Mouse (Mus musculus) liver, embryonic 13.5 days (tissue): ENCODE data around the gene Fam205c. TPM values are rescaled to one million over a fixed set of nuclear protein-coding genes. Genes with fewer than 3 reads are reported as not detected.
"Not testable (repeated sequence)": the region's sequence is repeated elsewhere in the genome, so short reads cannot be mapped to it uniquely, and the experiment has no call there.

ENCODE experiments used
- ATAC-seq: fragments of 200-750 bp; cut with Nextera tagmentation; 2 replicates; pipeline ENCODE4 v1.8.0; 2017; ENCODE audit warnings: low read depth, mild to moderate bottlenecking, moderate number of reproducible peaks, moderate library complexity
- DNase-seq: peaks from one replicate; pipeline ENCODE4 v3.0.0; 2022
- H3K27ac ChIP-seq: fragments of 300-500 bp; sonication (generic); 2 replicates; pipeline ENCODE4 v1.5.1; 2015; ENCODE audit warnings: moderate library complexity, mild to moderate bottlenecking, inconsistent platforms
- H3K27me3 ChIP-seq: fragments of 300-500 bp; sonication (generic); 2 replicates; pipeline ENCODE4 v1.6.1; 2015; ENCODE audit warnings: mild to moderate bottlenecking, inconsistent platforms
- H3K36me3 ChIP-seq: fragments of 300-500 bp; sonication (generic); 2 replicates; pipeline ENCODE4 v1.6.1; 2015; ENCODE audit warnings: mild to moderate bottlenecking, inconsistent platforms
- H3K4me1 ChIP-seq: fragments of 300-500 bp; sonication (generic); replicated peaks from 2 replicates; pipeline ENCODE4 v1.6.1; 2015; ENCODE audit warnings: inconsistent platforms
- H3K4me2 ChIP-seq: fragments of 300-500 bp; sonication (generic); 2 replicates; pipeline ENCODE4 v1.6.1; 2015; ENCODE audit warnings: inconsistent platforms, mild to moderate bottlenecking, moderate library complexity
- H3K4me3 ChIP-seq: fragments of 300-500 bp; sonication (generic); replicated peaks from 2 replicates; pipeline ENCODE4 v1.5.1; 2015; ENCODE audit warnings: mild to moderate bottlenecking, inconsistent platforms
- H3K9ac ChIP-seq: fragments of 300-500 bp; sonication (generic); 2 replicates; pipeline ENCODE4 v1.6.1; 2015; ENCODE audit warnings: mild to moderate bottlenecking, inconsistent platforms
- H3K9me3 ChIP-seq: fragments of 300-500 bp; sonication (generic); replicated peaks from 2 replicates; pipeline ENCODE4 v1.6.1; 2016; ENCODE audit warnings: inconsistent platforms
- WGBS: fragments of 180-500 bp; shearing (Covaris S2); methylation state at CpG from one replicate; pipeline ENCODE4 v1.1.7; 2015; ENCODE audit not compliant: insufficient replicate concordance; 5-methylcytosine and 5-hydroxymethylcytosine counted together
- polyA plus RNA-seq: library from polyadenylated mRNA; unstranded; fragments of >200 nt; fragmentation: Nextera tagmentation; extraction: Ambion mirVana; gene quantifications from 2 replicates; pipeline ENCODE4 v1.2.1, GENCODE M21; 2015

The Fam205c gene
- polyA plus RNA-seq, 1 experiment from 2014 or later: 0.28 TPM

DNA sequence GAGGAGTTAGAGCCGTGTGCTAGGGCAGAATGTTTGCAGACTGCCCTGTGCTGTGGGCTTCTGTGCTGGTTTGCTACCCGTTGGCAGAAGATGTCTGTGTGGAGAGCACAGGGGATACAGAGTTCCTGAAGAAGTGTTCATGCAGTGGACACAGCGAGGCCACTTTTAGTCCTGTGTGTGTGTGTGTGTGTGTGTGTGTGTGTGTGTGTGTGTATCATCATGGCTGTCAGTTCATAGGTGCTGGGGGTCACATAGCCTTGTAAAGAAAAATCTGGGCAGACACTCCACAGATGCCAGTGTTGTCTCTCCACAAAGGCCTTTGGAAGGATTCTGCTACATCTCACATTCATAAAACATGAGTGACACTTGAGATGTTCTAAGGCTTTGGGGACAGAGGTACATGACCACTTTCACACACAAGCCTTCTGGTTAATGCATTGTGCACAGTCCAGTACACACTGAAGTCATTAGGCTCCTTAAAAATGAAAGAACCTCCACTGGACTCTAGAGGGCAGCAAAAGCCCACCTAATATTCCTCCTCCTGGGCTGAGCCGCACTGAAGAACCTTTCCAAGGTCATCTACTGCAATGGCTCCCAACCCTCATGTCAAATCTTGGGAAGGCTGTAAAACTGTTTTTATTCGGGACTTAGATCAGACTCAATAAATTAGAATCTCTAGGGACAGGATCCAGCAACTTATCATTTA lies 2.7 kb upstream of the Fam205c start:
- no peak overlapping the region for H3K4me3 ChIP-seq
- peak; percentile 45 for ATAC-seq
- H3K36me3 ChIP-seq: no peaks in the 10 kb centered on the region
- peak overlapping the region; percentile 79; the same call in 1 of the 2 replicates for H3K27ac ChIP-seq
- peak; percentile 65 for DNase-seq
- peaks cover 54% of the 10 kb centered on the region for H3K4me1 ChIP-seq
- H3K9me3 ChIP-seq: no peaks in the 10 kb centered on the region
- peaks cover 3% of the 10 kb centered on the region for H3K27me3 ChIP-seq
- 26% methylated on average over 5 of the region's 5 CpGs for WGBS
- H3K9ac ChIP-seq: no peak overlapping the region
- H3K4me2 ChIP-seq: no peak overlapping the region

DNA sequence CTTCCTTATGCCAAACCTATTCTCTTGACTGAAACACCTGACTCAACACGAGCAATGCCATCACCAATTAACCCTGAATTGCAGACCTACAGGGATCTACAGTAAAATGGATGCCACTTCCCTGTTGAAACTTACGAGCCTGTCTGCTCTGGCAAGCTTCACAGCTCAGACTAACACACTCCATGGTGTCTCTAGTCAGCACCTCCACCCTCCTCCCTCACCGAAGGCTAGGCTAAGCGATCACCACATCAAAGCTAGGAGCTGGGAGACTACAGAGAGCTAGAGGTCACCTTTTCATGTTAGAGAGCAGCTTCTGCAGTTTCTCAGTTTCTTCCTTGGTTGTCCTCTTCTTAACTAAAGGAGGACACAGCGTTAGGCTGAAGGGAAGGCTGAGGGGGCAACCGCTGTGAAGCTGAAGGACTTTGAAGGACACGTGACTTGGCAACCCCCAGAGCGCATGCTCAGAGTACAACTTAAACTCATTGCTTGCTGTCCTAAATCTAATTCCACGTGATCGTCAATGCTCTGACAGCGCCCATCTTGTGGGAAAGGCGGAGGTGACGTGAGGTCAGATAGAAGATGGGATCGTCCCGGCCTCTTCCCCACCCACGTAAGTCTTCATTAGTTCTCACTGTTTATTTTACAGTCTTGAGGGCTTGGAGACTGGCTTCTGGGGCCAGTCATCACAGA lies 1.1 kb downstream of the Fam205c start:
- Histone ChIP-seq H3K27me3 (peaks cover 3% of the 10 kb centered on the region), H3K9ac (peak overlapping the region; percentile 16; the same call in 1 of the 2 replicates), H3K36me3 (no peaks in the 10 kb centered on the region), H3K9me3 (no peaks in the 10 kb centered on the region), H3K4me1 (peaks cover 59% of the 10 kb centered on the region), H3K4me3 (no peak overlapping the region), H3K4me2 (no peak overlapping the region), H3K27ac (0 out of 2 replicates have a peak overlapping the region, but pooled peaks have one; percentile 6)
- no peak for ATAC-seq
- no peak for DNase-seq
- WGBS: 75% methylated on average over 16 of the region's 16 CpGs

DNA sequence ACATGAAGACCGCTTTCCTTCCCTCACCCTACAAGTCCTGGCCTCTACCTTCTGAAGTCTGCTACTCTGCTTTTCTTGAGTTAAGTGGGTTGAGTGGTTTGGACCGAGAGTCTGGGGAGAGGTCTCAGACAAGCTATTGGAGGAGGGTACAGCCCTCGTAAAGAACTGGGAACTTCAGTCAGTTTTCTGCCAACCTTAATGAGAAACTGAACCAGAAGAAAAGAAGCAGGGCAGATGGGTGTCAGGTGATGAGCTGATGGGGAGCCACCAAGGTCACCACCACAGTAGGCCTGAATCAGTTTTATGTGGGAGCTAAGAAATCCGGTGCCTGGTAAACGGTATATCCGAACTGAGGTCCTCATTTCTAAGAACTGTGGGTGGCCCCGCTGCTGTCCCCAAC lies 1.9 kb downstream of the Fam205c start:
- DNase-seq: no peak
- 86% methylated on average over 7 of the region's 7 CpGs for whole genome bisulfite sequencing
- H3K27ac ChIP-seq: no peak overlapping the region; the same call in 1 of the 2 replicates
- no peak overlapping the region for H3K9ac ChIP-seq
- no peaks in the 10 kb centered on the region for H3K9me3 ChIP-seq
- no peak overlapping the region for H3K4me2 ChIP-seq
- peaks cover 3% of the 10 kb centered on the region for H3K27me3 ChIP-seq
- no peak overlapping the region for H3K4me3 ChIP-seq
- H3K4me1 ChIP-seq: peaks cover 59% of the 10 kb centered on the region
- no peaks in the 10 kb centered on the region for H3K36me3 ChIP-seq
- ATAC-seq: no peak

DNA sequence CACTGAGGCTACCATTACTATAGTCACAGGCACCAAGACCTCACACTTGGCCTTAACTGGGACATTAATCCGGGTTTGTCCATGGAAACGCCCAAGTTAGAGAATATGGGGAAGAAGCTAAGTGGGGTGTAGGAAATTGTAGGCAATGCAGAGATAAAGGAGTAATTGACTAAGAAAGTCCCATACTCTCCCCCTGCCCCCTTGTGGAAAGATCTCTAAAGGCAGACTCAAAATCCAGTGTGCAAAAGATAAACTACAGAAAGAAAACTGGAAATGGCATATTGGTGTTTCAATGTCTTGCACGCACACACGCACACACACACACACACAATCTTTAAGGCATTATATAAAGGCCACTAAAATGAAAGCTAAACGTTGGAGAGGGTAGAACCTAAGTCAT lies 3.3 kb downstream of the Fam205c start:
- H3K27me3 ChIP-seq: peaks cover 3% of the 10 kb centered on the region
- H3K4me3 ChIP-seq: no peak overlapping the region
- no peaks in the 10 kb centered on the region for H3K9me3 ChIP-seq
- H3K36me3 ChIP-seq: no peaks in the 10 kb centered on the region
- H3K9ac ChIP-seq: 0 out of 2 replicates have a peak overlapping the region, but pooled peaks have one; percentile 24
- ATAC-seq (no peak), DNase-seq (no peak)
- H3K4me1 ChIP-seq: peaks cover 66% of the 10 kb centered on the region
- WGBS: 60% methylated on average over 5 of the region's 5 CpGs
- H3K27ac ChIP-seq: peak overlapping the region; percentile 90; the same call in 1 of the 2 replicates
- no peak overlapping the region for H3K4me2 ChIP-seq

DNA sequence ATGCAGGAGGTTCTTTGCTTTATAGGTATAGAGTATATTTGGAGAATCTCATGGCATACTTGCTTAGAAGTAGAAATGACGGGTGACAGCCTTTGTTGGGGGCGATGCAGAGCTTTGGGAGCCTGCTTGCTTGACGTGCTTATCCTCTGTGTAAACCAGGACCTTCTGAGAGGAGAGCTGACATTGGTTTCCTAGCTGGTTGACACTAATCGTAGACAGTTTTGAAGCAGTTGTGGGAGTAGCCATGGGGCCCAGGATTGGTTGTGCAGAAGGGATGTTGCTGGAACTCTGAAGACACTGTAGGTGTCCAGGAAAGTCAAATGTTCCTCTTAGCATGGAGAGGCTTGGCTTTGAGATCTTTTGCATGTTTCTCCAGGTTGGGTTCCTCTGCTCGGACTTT lies 5.8 kb downstream of the Fam205c start:
- H3K9me3 ChIP-seq: no peaks in the 10 kb centered on the region
- peak overlapping the region; percentile 54 for H3K9ac ChIP-seq
- H3K4me1 ChIP-seq: peaks cover 82% of the 10 kb centered on the region
- ATAC-seq (no peak), DNase-seq (no peak)
- no peaks in the 10 kb centered on the region for H3K36me3 ChIP-seq
- no peak overlapping the region for H3K4me3 ChIP-seq
- H3K4me2 ChIP-seq: peak overlapping the region; percentile 46; the same call in 1 of the 2 replicates
- 76% methylated on average over 5 of the region's 5 CpGs for WGBS
- H3K27ac ChIP-seq: peak overlapping the region; percentile 90
- no peaks in the 10 kb centered on the region; the same call in 1 of the 2 replicates for H3K27me3 ChIP-seq

DNA sequence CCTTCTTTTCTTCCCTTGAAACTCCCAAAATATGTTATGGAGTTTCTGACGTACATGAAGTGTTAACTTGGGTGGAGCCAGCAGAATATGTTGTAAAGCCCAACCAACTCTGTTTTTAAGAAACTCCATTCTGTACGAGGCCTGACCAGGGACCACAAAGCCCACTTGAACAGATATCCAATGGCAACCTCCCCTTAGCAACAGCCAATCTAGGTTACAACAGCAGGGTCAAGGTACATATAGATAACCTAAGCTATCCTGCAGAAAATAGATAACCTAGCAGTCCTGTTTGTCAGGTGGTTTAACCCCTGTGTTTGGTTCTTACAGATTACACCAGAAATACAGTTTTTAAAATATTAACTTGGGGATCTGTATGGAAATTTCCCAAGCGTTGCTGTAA lies 6.6 kb downstream of the Fam205c start:
- H3K27me3 ChIP-seq: no peaks in the 10 kb centered on the region; the same call in 1 of the 2 replicates
- H3K9ac ChIP-seq: peak overlapping the region; percentile 54
- H3K9me3 ChIP-seq: no peaks in the 10 kb centered on the region
- H3K4me2 ChIP-seq: peak overlapping the region; percentile 46
- WGBS: 15% methylated on average over 3 of the region's 3 CpGs
- no peak overlapping the region for H3K4me3 ChIP-seq
- H3K27ac ChIP-seq: peak overlapping the region; percentile 90
- H3K4me1 ChIP-seq: peaks cover 83% of the 10 kb centered on the region
- ATAC-seq: peak; percentile 91
- H3K36me3 ChIP-seq: no peaks in the 10 kb centered on the region
- DNase-seq: peak; percentile 67

DNA sequence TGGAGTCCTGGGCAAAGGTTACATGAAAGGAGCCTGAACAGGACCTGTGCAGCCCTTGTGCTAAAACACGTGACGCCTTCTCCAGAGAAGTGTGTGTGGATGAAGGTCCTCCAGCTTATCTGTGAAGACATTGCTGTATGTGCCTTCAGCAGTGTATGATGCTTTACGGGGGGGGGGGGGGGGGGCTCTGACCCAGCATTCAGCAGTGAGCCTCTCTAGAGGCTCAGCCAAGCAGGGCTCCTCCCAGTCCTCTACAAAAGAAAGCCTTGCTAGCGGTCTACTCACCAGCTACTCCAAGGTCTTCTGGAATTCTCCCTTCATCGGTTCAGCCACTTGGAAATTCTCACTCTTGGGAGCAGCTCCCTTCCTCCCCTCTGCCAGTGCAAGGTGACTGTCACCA lies 10.5 kb downstream of the Fam205c start:
- not testable (repeated sequence) for H3K9me3 ChIP-seq
- peaks cover 79% of the 10 kb centered on the region for H3K4me1 ChIP-seq
- WGBS: 47% methylated on average over 5 of the region's 5 CpGs

DNA sequence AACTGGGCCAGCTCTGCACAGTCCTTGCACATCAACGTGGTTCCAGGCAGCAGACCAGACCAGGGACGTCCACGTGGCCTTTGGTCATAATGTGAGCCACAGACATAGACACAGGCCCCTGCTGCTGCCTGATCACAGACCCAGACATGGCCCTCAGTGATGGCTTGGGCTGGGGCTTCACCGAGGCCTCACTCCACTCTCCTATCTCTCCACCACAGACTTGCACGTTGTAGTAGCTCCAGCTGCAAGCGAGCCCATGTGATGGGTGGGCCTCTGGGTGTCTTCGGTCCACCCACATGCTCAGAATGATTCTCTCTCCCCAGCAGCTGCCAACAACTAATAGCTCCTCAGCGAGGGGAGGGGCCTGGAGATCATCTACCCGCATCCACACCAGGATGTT lies 13.6 kb downstream of the Fam205c start:
- not testable (repeated sequence) for H3K36me3 ChIP-seq, H3K9me3 ChIP-seq, H3K27me3 ChIP-seq
- WGBS: 17% methylated on average over 9 of the region's 9 CpGs
- Histone ChIP-seq H3K27ac (peak overlapping the region; percentile 99), H3K4me3 (peak overlapping the region; percentile 25; the same call in 1 of the 2 replicates), H3K9ac (peak overlapping the region; percentile 77), H3K4me1 (peaks cover 53% of the 10 kb centered on the region), H3K4me2 (peak overlapping the region; percentile 60)
- ATAC-seq (peak; percentile 100), DNase-seq (peak; percentile 91)

More for the DNA sequence above, 10.5 kb downstream of the Fam205c start:
- H3K36me3 ChIP-seq, DNase-seq, H3K27me3 ChIP-seq: not testable (repeated sequence)
- ATAC-seq: peak; percentile 78
- H3K4me3 ChIP-seq: peak overlapping the region; percentile 41
- peak overlapping the region; percentile 92 for H3K27ac ChIP-seq
- H3K4me2 ChIP-seq: peak overlapping the region; percentile 53
- H3K9ac ChIP-seq: peak overlapping the region; percentile 65; the same call in 1 of the 2 replicates

DNA sequence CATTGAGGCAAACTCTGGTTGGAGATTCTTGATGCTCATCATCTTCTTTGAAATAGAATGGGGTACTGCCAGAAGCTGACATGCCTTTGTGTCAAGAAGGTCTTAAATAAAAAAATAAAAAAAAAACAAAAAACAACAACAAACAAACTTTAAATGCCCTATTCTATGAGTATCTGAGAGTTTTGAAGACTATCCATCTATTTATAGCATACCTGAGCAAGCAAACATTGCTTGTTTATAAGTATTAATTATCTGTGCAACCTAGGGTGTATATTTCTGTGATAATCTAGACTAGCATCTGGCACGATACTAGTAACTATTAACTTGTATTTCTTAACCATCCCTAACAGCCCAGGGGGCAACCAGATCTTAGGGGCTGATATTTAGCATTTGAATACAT lies 17.4 kb downstream of the Fam205c start, which contains the start of gene Gm12394:
Gene Gm12394 (minus strand): TSS at position 101 of the 400 bp plus-strand sequence.
- H3K4me1 ChIP-seq: peaks cover 27% of the 10 kb centered on the region
- not testable (repeated sequence) for ATAC-seq, H3K9ac ChIP-seq, H3K27me3 ChIP-seq, H3K4me2 ChIP-seq, H3K4me3 ChIP-seq, H3K9me3 ChIP-seq, H3K36me3 ChIP-seq, DNase-seq
- 46% methylated on average over 1 of the region's 1 CpGs for WGBS
- peak within 1 kb of the TSS; percentile 47; the same call in 1 of the 2 replicates for H3K27ac ChIP-seq

DNA sequence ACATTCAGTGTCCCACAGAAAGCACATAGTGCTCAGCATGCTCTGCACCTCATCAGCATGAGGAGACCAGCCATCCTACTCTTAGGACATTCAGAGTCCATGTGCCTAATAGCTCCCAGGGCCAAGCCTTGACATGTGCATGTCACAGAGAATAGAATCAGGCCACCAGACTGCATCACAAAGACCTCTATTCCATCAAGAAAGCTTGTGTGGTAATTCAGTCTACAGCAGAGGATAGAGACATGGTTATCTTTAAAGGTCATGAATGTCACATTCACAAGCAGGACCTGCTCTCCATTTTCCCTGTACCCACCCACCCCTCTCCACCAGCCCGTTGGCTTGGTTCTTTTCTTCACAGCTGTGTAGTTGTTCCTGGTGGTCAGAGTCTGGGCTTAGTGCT lies 20.2 kb downstream of the Fam205c start, which contains the start of gene Fam205a1:
Gene Fam205a1 (minus strand): TSS at position 101 of the 400 bp plus-strand sequence.
- H3K4me3 ChIP-seq, H3K27me3 ChIP-seq, H3K4me1 ChIP-seq, H3K36me3 ChIP-seq, H3K9ac ChIP-seq, H3K4me2 ChIP-seq, DNase-seq, H3K9me3 ChIP-seq, H3K27ac ChIP-seq, ATAC-seq: not testable (repeated sequence)
- 73% methylated on average over 1 of the region's 1 CpGs for WGBS
